23 mouse cellular contexts compared by ENCODE assay signal in the genomic region with DNA sequence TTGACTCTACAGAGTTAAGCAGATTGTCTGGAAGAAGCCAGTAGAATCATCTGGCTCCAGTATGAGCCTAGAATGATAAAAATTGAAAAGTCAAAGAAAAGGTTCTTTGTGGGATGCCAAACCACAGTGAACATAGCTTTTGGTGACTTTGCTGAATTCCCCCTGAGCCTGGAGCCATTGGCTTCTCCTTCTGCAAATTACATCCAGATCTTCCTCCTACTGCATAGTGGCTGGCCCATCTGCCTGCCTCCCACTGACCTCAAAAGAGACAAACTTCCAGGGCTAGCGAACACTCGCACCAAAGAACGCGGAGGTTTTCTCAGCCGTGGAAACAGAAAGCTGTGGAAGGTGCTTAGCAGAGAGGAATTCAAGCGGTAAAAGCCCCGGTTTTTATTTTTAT. TPM values are rescaled to one million over a fixed set of nuclear protein-coding genes. Genes with fewer than 3 reads are reported as not detected.
DNase-seq lines count a peak whose midpoint lies in the region; ATAC-seq and TF ChIP-seq lines count a peak whose summit lies in the region.
"Had no signal": no experiment of that assay in that cellular context is flagged by ENCODE, and none has a peak within 500 bp of the region (broad histone marks: within the 10 kb centered on the region; RNA-seq: fewer than 3 reads in every experiment).

No protein-coding gene starts in this region.

- TF ChIP-seq CTCF in forebrain, postnatal 0 days (IDR thresholded peaks at IDR 0.05; ENCODE audit: low read depth), result no peak

- H3K4me3 ChIP-seq in limb, embryonic 12.5 days (replicated peaks), result no peak overlapping the region
- H3K4me3 ChIP-seq in limb, embryonic 10.5 days, result no peak overlapping the region
- no peak overlapping the region for H3K4me3 ChIP-seq in embryonic facial prominence, embryonic 15.5 days (replicated peaks)
- no peak overlapping the region for H3K4me3 ChIP-seq in forebrain, postnatal 0 days (ENCODE audit: low read depth, low read length)
- H3K4me3 ChIP-seq: heart, embryonic 13.5 days; hindbrain, embryonic 15.5 days; left cerebral cortex, adult 2 months; neural tube, embryonic 13.5 days; stomach, embryonic 15.5 days had no signal

- peak; percentile 90 for ATAC-seq in frontal cortex, adult (ENCODE audit: low TSS enrichment)
- no peak for ATAC-seq in limb, embryonic 12.5 days (ENCODE audit: insufficient number of reproducible peaks, insufficient read depth, low FRiP score, low TSS enrichment, low read depth)
- no peak for ATAC-seq in embryonic facial prominence, embryonic 15.5 days (ENCODE audit: insufficient number of reproducible peaks, low FRiP score, low TSS enrichment, low read depth)
- ATAC-seq in forebrain, postnatal 0 days, result no peak

- H3K9ac ChIP-seq in limb, embryonic 12.5 days (replicated peaks), result no peak overlapping the region
- no peak overlapping the region for H3K9ac ChIP-seq in embryonic facial prominence, embryonic 15.5 days
- H3K9ac ChIP-seq in forebrain, postnatal 0 days, result no peak overlapping the region
- H3K9ac ChIP-seq: heart, embryonic 13.5 days; hindbrain, embryonic 15.5 days; neural tube, embryonic 13.5 days; stomach, embryonic 15.5 days had no signal

- WGBS in limb, embryonic 12.5 days, result 78% methylated on average over 7 of the region's 7 CpGs
- 86% methylated on average over 7 of the region's 7 CpGs for WGBS in limb, embryonic 10.5 days
- 48% methylated on average over 7 of the region's 7 CpGs for WGBS in embryonic facial prominence, embryonic 15.5 days
- 94% methylated on average over 7 of the region's 7 CpGs for WGBS in forebrain, postnatal 0 days

- DNase-seq in frontal cortex, postnatal 10 days (ENCODE audit: low spot score in 2 of 2), result no peak
- DNase-seq in limb, embryonic 10.5 days (ENCODE audit: low spot score), result no peak
- DNase-seq in skeletal muscle tissue, adult 2 months (ENCODE audit: low read depth, low spot score), result peak; percentile 47
- DNase-seq in forebrain, postnatal 0 days, result no peak
- DNase-seq in urinary bladder, adult 18-20 months (ENCODE audit: low spot score in 2 of 2), result no peak
- DNase-seq: adrenal gland, adult 8-10 months; cerebellum, adult 11 months; cerebellum, postnatal 25 days; heart, postnatal 36 days; kidney, adult 11 months; lung, adult 18-20 months; lung, postnatal 4 days had no signal

- 0 out of 2 replicates have a peak, but pooled peaks cover 6% of the 10 kb centered on the region for H3K9me3 ChIP-seq in limb, embryonic 12.5 days
- no peaks in the 10 kb centered on the region for H3K9me3 ChIP-seq in limb, embryonic 10.5 days (replicated peaks)
- no peaks in the 10 kb centered on the region for H3K9me3 ChIP-seq in embryonic facial prominence, embryonic 15.5 days (replicated peaks)
- no peaks in the 10 kb centered on the region for H3K9me3 ChIP-seq in forebrain, postnatal 0 days (ENCODE audit: low read length)
- H3K9me3 ChIP-seq: hindbrain, embryonic 15.5 days; neural tube, embryonic 13.5 days; stomach, embryonic 15.5 days had no signal

- H3K27ac ChIP-seq in limb, embryonic 12.5 days, result peak overlapping the region; percentile 56
- H3K27ac ChIP-seq in limb, embryonic 10.5 days, result no peak overlapping the region
- H3K27ac ChIP-seq in embryonic facial prominence, embryonic 15.5 days (replicated peaks), result peak overlapping the region; percentile 56; the same call in 1 of the 2 replicates
- no peak overlapping the region for H3K27ac ChIP-seq in forebrain, postnatal 0 days (ENCODE audit: low read depth, low read length)
- H3K27ac ChIP-seq: heart, embryonic 13.5 days; hindbrain, embryonic 15.5 days; kidney, postnatal 0 days; left cerebral cortex, adult 2 months; neural tube, embryonic 13.5 days; stomach, embryonic 15.5 days had no signal

- no peak overlapping the region for H3K4me2 ChIP-seq in limb, embryonic 12.5 days
- H3K4me2 ChIP-seq in embryonic facial prominence, embryonic 15.5 days (replicated peaks), result no peak overlapping the region
- no peak overlapping the region for H3K4me2 ChIP-seq in forebrain, postnatal 0 days (ENCODE audit: low read depth)
- H3K4me2 ChIP-seq: heart, embryonic 13.5 days; hindbrain, embryonic 15.5 days; midbrain, embryonic 11.5 days; neural tube, embryonic 13.5 days; stomach, embryonic 15.5 days had no signal

- peaks cover 11% of the 10 kb centered on the region; the same call in 1 of the 2 replicates for H3K36me3 ChIP-seq in limb, embryonic 12.5 days
- peaks cover 47% of the 10 kb centered on the region for H3K36me3 ChIP-seq in limb, embryonic 10.5 days
- no peaks in the 10 kb centered on the region for H3K36me3 ChIP-seq in embryonic facial prominence, embryonic 15.5 days
- no peaks in the 10 kb centered on the region for H3K36me3 ChIP-seq in forebrain, postnatal 0 days (ENCODE audit: insufficient read depth)
- H3K36me3 ChIP-seq: hindbrain, embryonic 15.5 days; neural tube, embryonic 13.5 days; stomach, embryonic 15.5 days had no signal

- H3K4me1 ChIP-seq in limb, embryonic 12.5 days (replicated peaks), result peaks cover 35% of the 10 kb centered on the region
- peaks cover 20% of the 10 kb centered on the region for H3K4me1 ChIP-seq in limb, embryonic 10.5 days
- H3K4me1 ChIP-seq in embryonic facial prominence, embryonic 15.5 days, result peaks cover 52% of the 10 kb centered on the region
- no peaks in the 10 kb centered on the region for H3K4me1 ChIP-seq in forebrain, postnatal 0 days (ENCODE audit: insufficient read depth)
- H3K4me1 ChIP-seq: neural tube, embryonic 13.5 days; stomach, embryonic 15.5 days had no signal

- no peaks in the 10 kb centered on the region for H3K27me3 ChIP-seq in limb, embryonic 12.5 days
- H3K27me3 ChIP-seq in limb, embryonic 10.5 days (ENCODE audit: low read depth, poor library complexity, severe bottlenecking), result no peaks in the 10 kb centered on the region
- no peaks in the 10 kb centered on the region for H3K27me3 ChIP-seq in embryonic facial prominence, embryonic 15.5 days
- no peaks in the 10 kb centered on the region for H3K27me3 ChIP-seq in forebrain, postnatal 0 days (ENCODE audit: insufficient read depth, low read length)
- H3K27me3 ChIP-seq: CH12.LX; heart, embryonic 13.5 days; hindbrain, embryonic 15.5 days; stomach, embryonic 15.5 days had no signal

RNA-seq across cellular contexts. Expression of a gene that starts 49.4 kb away (rescaled TPM):
- polyA plus RNA-seq in limb, embryonic 12.5 days (2016; fragmentation: Nextera tagmentation; extraction: Ambion mirVana), result 44.2 and 51.3 TPM in 2 replicates
- 33.7 and 44.0 TPM in 2 replicates for polyA plus RNA-seq in limb, embryonic 10.5 days (2016; fragmentation: Nextera tagmentation; extraction: Ambion mirVana)
- 77.0 and 91.6 TPM in 2 replicates for polyA plus RNA-seq in embryonic facial prominence, embryonic 15.5 days (2015; fragmentation: Nextera tagmentation; extraction: Ambion mirVana)
- 16.2 and 23.6 TPM in 2 replicates for total RNA-seq in forebrain, postnatal 0 days (2014; rRNA removed)
- polyA plus RNA-seq in forebrain, postnatal 0 days (2015; fragmentation: Nextera tagmentation; extraction: Ambion mirVana), result 9.8 and 13.3 TPM in 2 replicates
- total RNA-seq: CH12.LX had no signal

Comparison
In these comparisons a context has a peak if more than half of its experiments do, and no peak if none do; other contexts are left out.
1. H3K27ac ChIP-seq: peak in limb, embryonic 12.5 days (single experiment) and embryonic facial prominence, embryonic 15.5 days (single experiment); none in limb, embryonic 10.5 days (single experiment) and forebrain, postnatal 0 days (single experiment).